Mouse (Mus musculus): ENCODE results near the gene Myd88.
A peak's percentile ranks its signal among the peaks of the same experiment; 100 is the strongest.

The Myd88 gene

GRCm38 (mm10) chr9:119339558-119340211, 1.5 kb downstream of the Myd88 start, which contains the start of gene Acaa1a:
TSS of gene Acaa1a (plus strand) at chr9:119339676.
- DNase-seq, result peak; percentile 90

- no peak for DNase-seq
Measured at GRCm38 (mm10) chr9:119339106-119339505, 2.1 kb downstream of the Myd88 start.

GRCm38 (mm10) chr9:119338350-119338749, 2.9 kb downstream of the Myd88 start:
- no peak for DNase-seq

GRCm38 (mm10) chr9:119337842-119338241, 3.4 kb downstream of the Myd88 start:
- DNase-seq, result no peak

- no peak for DNase-seq
Measured at GRCm38 (mm10) chr9:119335571-119335970, 5.6 kb downstream of the Myd88 start.

- no peak for DNase-seq
Measured at GRCm38 (mm10) chr9:119334834-119335233, 6.4 kb downstream of the Myd88 start.

GRCm38 (mm10) chr9:119334324-119334723, 6.9 kb downstream of the Myd88 start:
- peak; percentile 84 for DNase-seq

GRCm38 (mm10) chr9:119330186-119330963, 10.8 kb downstream of the Myd88 start:
- peak; percentile 69 for DNase-seq

- DNase-seq, result no peak
Measured at GRCm38 (mm10) chr9:119328488-119328887, 12.7 kb downstream of the Myd88 start.

GRCm38 (mm10) chr9:119324130-119324529, 17.1 kb downstream of the Myd88 start:
- no peak for DNase-seq

- peak; percentile 37 for DNase-seq
Measured at GRCm38 (mm10) chr9:119323260-119323645, 18.0 kb downstream of the Myd88 start.

- peak; percentile 100 for DNase-seq
Measured at GRCm38 (mm10) chr9:119322289-119323259, 18.6 kb downstream of the Myd88 start, which contains the start of gene Oxsr1. TSS of gene Oxsr1 (minus strand) at chr9:119322427.

- DNase-seq, result no peak
Measured at GRCm38 (mm10) chr9:119321392-119322229, 19.6 kb downstream of the Myd88 start.

GRCm38 (mm10) chr9:119320946-119321345, 20.3 kb downstream of the Myd88 start:
- no peak for DNase-seq

GRCm38 (mm10) chr9:119320446-119320845, 20.8 kb downstream of the Myd88 start:
- no peak for DNase-seq

- no peak for DNase-seq
Measured at GRCm38 (mm10) chr9:119318891-119319290, 22.3 kb downstream of the Myd88 start.

GRCm38 (mm10) chr9:119313096-119313495, 28.1 kb downstream of the Myd88 start:
- DNase-seq, result no peak

- DNase-seq, result no peak
Measured at GRCm38 (mm10) chr9:119309067-119309466, 32.1 kb downstream of the Myd88 start.

- no peak for DNase-seq
Measured at GRCm38 (mm10) chr9:119305863-119306262, 35.3 kb downstream of the Myd88 start.

- DNase-seq, result no peak
Measured at GRCm38 (mm10) chr9:119298563-119298962, 42.6 kb downstream of the Myd88 start.

GRCm38 (mm10) chr9:119297696-119298095, 43.5 kb downstream of the Myd88 start:
- DNase-seq, result no peak

- DNase-seq, result no peak
Measured at GRCm38 (mm10) chr9:119290791-119291190, 50.4 kb downstream of the Myd88 start.
